Mouse (Mus musculus) cerebellum, adult 18-20 months (tissue): Measurements from ENCODE around the gene Ctnnal1.
"Not testable (repeated sequence)": the region's sequence is repeated elsewhere in the genome, so short reads cannot be mapped to it uniquely, and the experiment has no call there.

Experiments used
- DNase-seq, 2 experiments: peaks; one replicate each; pipeline ENCODE4 v3.0.0; 2021

The Ctnnal1 gene

DNA sequence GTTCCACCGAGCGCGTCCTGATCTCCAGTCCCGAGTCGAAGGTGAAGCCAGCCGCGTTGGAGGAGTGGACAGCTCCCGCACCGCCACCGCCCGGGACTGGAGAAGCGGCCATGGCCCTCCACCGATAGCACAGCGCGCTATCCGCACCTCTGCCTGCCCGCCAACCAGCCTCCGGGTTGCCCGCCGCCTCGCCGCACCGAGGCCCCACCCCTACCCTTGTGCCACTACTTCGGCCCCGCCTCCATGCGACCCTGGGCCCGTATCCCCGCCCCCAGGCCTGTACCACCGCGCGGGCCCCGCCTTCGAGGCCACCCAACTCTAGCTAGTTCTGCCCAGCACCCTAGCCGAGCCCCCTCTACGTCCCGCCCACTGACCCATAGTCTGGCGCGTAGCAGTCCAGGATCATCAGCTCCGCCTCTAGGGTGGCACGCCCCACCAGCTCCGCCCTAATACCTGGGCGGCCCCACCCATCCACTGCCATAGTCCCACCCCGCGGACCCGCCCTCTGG, at the start of gene Ctnnal1:
Gene Ctnnal1 (minus strand): TSS at position 186 of the 509 bp plus-strand sequence.
- DNase-seq, result peak; percentile 92 to 93

DNA sequence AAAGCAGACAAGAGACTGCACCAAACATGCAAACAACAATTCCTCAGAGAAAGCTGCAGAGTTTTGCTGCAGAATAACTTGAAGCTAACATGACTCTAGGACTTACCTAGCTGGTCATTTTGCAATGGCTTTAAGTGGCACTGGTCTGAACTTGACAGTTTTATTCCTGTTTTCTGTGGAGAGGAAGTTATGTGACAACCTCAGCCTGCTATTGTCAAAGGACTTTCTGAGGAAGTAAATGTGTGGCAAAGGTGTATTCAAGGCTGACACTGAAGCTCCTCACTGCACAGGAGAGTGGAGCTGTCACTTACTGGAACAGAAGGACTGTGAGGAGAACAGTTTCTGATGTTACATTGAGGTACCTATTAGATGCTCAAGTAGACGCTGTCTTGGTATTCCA, 49.8 kb upstream of the Ctnnal1 start:
- no peak for DNase-seq

- no peak for DNase-seq
These were observed 49.4 kb upstream of the Ctnnal1 start for GRCm38 (mm10) chr4:56914338-56914737.

DNA sequence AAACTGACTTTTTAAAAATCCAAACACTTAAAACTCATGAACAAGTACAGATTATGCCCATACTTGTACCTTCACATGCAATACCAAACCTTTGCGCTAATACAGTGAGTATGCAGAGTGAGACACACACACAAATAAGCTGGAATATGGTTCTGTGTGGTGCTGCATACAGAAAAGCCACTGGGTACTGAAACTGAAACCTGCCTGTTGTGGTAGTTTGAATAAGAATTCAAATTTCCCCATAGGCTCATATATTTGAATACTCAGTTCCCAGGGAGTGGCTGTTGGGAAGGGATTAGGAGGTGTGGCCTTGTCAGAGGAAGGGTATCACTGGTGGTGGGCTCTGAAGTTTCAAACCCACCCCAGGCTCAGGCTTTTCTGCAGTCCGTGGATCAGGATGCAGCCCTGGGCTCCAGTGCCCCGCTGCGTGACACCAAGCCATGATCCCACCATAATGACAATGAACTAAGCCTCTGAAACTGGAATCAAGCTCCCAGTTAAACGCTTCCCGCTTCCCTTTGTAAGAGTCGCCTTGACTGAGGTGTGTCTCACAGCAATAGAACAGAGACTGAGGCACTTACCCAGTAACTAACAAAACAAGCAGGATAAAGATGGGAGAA, 47.5 kb upstream of the Ctnnal1 start:
- no peak for DNase-seq

- DNase-seq, result no peak
These were observed 44.6 kb upstream of the Ctnnal1 start for GRCm38 (mm10) chr4:56909568-56909967.

DNA sequence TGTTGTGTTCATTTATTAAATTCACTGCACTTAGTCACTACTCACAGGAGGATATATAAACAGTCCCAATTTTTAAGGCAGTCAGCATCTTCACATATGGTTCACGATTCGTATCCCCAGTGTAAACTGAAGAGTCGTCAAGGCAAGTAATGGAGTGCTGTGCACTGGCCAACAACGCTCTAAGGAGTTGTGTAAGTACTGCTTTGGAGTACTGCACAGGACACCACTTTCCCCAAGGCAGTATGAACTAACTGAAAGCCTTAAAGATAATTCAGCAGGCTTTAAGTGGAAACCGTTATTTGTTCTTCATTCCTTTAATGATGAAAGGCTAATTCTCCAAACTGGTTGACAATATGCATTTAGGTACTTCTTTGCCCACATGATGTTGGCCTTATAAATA, 42.7 kb upstream of the Ctnnal1 start:
- no peak for DNase-seq

- no peak for DNase-seq
These were observed 41.9 kb upstream of the Ctnnal1 start for GRCm38 (mm10) chr4:56906926-56907325.

DNA sequence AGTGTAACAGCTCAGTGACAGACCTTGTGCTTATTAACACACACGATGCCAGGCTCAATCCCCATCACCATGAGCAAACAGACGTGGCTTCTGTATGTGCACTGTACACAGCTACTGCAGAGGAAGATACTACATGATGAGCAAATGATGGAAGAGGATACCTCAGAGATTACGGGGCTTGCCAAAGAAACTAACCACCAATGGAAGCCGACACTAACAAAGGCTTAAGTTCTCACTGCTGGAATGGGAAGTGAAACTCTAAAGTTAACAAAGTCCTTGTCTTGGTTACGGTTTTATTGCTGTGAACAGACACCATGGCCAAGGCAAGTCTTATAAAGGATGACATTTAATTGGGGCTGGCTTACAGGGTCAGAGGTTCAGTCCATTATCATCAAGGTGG, 40.5 kb upstream of the Ctnnal1 start:
- DNase-seq, result no peak

DNA sequence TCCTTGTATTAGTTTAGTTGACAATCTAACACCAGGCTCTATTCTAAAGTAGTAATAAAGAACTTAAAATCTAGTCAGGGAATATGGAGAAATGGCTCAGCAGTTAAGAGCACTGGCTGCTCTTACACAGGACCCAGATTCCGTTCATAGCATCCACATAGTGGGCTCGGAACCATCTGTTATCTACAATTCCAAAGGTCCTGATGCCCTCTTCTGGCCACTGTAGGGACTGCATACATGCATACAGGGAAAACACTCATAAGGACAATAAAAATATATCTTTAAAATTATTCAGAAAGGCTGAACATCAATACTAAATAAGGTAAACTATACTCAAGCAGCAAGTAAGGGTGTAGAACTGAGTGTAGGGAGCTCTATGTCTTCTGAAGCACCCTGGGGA, 36.7 kb upstream of the Ctnnal1 start:
- DNase-seq, result no peak

GRCm38 (mm10) chr4:56899216-56899615, 34.2 kb upstream of the Ctnnal1 start:
- DNase-seq, result no peak

GRCm38 (mm10) chr4:56897511-56897910, 32.5 kb upstream of the Ctnnal1 start:
- no peak for DNase-seq

DNA sequence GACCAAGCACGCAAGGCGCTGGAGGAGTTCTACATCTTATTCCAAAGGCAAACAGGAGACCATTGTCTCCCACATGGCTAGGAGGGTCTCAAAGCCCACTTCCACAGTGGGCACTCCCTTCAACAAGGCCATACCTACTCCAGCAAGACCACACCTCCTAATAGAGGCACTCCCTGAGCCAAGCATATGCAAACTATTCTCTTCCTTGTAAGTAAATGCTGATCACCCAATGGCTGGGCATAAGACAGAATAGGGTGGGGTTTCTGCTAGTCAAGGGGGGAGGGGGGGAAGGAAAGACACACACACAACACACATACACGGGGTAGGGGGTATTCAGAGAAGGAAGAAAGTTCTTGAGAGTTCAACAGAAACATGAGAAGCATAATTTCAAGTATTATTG, 29.2 kb upstream of the Ctnnal1 start:
- no peak for DNase-seq

GRCm38 (mm10) chr4:56892501-56893115, 27.6 kb upstream of the Ctnnal1 start:
- DNase-seq, result no peak

DNA sequence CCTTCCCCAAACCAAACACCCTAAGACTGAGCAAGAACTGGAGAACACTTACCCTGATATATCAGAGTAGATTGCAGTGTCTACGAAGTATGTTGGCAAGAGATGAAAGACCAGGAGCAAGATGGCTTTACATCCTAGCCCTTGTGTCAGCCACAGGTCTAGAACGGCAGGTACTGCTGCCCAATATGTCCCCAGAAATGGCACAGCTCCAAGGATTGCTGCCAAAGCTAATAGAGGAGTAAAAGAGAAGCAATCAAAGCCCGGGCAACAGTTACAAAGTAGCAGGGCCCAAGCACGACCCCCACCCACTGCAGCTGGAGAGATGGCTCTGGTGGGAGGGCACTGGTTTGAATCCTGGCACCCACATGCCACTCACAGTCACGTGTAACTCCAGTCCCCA, 23.5 kb upstream of the Ctnnal1 start:
- DNase-seq, result peak; percentile 33 to 34

- DNase-seq, result no peak
These were observed 21.4 kb upstream of the Ctnnal1 start for GRCm38 (mm10) chr4:56886286-56886979.

DNA sequence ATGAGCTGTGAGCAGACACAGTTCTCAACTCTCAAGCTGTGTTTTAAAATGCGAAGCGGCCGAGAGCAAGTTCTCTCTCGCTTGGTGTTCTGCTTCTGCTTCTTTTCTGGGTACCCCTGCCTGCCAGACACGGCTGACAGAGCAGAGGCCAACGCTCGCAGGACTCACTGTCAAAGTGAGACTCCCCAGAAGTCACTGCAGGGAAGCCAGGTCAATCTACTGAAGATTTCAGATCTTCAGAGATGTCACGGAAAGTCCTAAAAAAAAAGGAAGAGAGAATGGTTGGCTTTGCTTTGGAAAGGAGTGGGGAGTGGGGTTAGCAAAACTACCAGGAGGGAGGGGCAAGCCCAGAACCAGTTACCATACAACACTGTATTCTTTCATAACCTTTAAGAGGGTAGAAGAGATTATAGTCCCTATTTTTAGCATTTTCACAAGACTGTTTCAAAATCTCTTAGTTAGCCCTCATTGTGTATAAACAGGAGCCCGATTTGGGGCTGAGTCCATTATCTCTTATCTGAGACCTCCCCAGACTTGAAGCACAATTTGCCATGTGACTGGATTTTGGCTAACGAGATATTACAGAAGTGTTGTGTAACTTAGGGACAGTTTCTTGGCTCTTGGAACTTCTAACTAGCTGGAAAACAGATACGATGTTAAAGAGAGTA, 15.2 kb upstream of the Ctnnal1 start:
- no peak for DNase-seq

GRCm38 (mm10) chr4:56878971-56879370, 14.0 kb upstream of the Ctnnal1 start:
- no peak for DNase-seq

DNA sequence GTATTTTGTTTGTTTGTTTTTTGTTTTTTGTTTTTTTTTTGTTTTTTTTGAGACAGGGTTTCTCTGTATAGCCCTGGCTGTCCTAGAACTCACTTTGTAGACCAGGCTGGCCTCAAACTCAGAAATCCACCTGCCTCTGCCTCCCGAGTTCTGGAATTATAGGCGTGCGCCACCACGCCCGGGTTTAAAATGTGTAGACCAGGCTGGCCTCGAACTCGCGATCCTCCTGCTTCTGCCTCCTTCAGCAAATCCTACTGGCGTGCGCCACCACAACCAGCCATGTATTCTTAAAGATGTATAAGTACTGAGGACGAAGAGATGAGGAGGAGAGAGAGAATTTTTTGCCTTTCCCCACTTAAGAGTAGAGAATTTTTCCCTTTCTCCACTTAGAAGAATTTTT, 5.6 kb upstream of the Ctnnal1 start:
- DNase-seq, result not testable (repeated sequence)

DNA sequence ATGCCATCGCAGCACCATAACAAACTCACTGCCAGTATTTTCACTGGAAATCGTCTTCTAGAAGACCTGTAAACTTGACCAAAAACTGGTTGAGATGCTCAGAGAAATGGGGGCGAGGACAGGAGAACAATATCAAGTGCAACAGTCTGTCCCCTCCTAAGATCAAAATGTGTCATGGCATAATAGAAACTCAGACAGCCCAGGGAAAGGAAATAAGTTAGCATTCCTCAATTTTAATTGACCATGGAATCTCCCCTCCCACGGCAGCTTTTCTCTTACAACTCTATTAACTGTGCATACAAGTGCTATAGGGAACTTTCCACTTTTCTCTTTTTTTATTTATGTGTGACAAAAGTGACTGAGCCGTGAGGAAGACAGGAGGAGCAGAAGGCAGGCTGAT, 2.8 kb upstream of the Ctnnal1 start:
- no peak for DNase-seq

DNA sequence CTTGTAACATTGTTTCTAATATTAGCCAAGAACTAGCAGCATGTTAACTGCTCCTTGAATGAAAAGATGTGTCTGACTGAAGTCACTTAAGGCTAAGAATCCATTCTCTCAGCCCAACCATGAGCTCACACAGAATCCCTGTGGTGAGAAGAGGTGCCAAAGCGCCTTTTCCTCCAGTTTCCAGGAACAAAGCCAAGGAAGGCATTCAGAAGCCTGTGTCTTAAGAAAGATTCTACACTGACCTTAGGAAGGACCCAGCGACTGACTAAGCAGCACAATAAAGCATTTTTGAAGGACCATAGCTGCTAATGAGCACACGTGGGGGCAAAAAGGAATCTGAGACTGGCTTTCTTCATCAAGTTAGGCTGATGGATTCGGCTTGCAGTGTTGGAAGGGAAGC, 983 bp upstream of the Ctnnal1 start:
- DNase-seq, result peak; percentile 26 to 39

- DNase-seq, result peak; percentile 62 to 79
These were observed 479 bp downstream of the Ctnnal1 start for GRCm38 (mm10) chr4:56864417-56865001.

- peak; percentile 40 to 52 for DNase-seq
These were observed 972 bp downstream of the Ctnnal1 start for GRCm38 (mm10) chr4:56864016-56864415.

DNA sequence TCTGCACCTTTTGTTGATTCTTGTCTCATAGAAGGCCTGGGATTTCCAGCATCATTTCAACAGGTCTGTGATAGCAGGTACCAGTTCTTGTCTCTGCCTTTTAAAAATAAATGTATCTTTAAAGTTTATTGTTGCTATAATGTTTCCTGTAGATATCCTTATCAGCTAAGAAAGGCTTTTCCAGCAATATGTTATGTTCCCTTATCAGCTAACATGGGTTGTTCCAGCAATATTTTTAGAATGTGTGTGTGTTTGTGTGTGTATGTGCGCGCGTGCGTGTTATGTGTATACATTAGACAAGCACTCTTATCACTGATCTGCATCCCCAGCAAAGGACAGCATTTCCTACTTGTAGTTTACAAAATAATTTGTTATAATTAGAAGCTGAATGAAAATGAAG, 3.4 kb downstream of the Ctnnal1 start:
- DNase-seq, result no peak
